Mouse (Mus musculus) limb, embryonic 14.5 days (tissue): ENCODE results near the gene Cdip1. TPM values are rescaled to one million over a fixed set of nuclear protein-coding genes. Genes with fewer than 3 reads are reported as not detected.
A peak's percentile ranks its signal among the peaks of the same experiment; 100 is the strongest.

Experiments
- ATAC-seq: fragments of 200-750 bp; cut with Nextera tagmentation; 2 replicates; pipeline ENCODE4 v1.8.0; 2017; ENCODE audit warnings: low read depth, moderate number of reproducible peaks, moderate TSS enrichment; ENCODE audit not compliant: low FRiP score
- DNase-seq: peaks from one replicate; pipeline ENCODE4 v3.0.0-alpha.2; 2015; ENCODE audit warnings: low spot score
- H3K27ac ChIP-seq: fragments of 300-500 bp; sonication (generic); replicated peaks from 2 replicates; pipeline ENCODE4 v1.5.1; 2014; ENCODE audit warnings: low read depth, mild to moderate bottlenecking, low read length, moderate library complexity, mixed read lengths
- H3K27me3 ChIP-seq: fragments of 300-500 bp; sonication (generic); 2 replicates; pipeline ENCODE4 v1.6.1; 2014; ENCODE audit warnings: low read length, mixed read lengths; ENCODE audit not compliant: control insufficient read depth, insufficient read depth
- H3K36me3 ChIP-seq: fragments of 300-500 bp; sonication (generic); 2 replicates; pipeline ENCODE4 v1.6.1; 2014; ENCODE audit warnings: mild to moderate bottlenecking, low read length, moderate library complexity, mixed read lengths; ENCODE audit not compliant: control insufficient read depth, insufficient read depth
- H3K4me1 ChIP-seq: fragments of 300-500 bp; sonication (generic); 2 replicates; pipeline ENCODE4 v1.6.1; 2014; ENCODE audit warnings: antibody characterized with exemption, low read length, mixed read lengths; ENCODE audit not compliant: control insufficient read depth, insufficient read depth
- H3K4me2 ChIP-seq: fragments of 300-500 bp; sonication (generic); replicated peaks from 2 replicates; pipeline ENCODE4 v1.6.1; 2014; ENCODE audit warnings: low read depth, mild to moderate bottlenecking, low read length, moderate library complexity; ENCODE audit not compliant: severe bottlenecking
- H3K4me3 ChIP-seq: fragments of 300-500 bp; sonication (generic); replicated peaks from 2 replicates; pipeline ENCODE4 v1.5.1; 2014; ENCODE audit warnings: low read length
- H3K9ac ChIP-seq: fragments of 300-500 bp; sonication (generic); 2 replicates; pipeline ENCODE4 v1.6.1; 2014; ENCODE audit warnings: mild to moderate bottlenecking, low read depth, low read length, moderate library complexity; ENCODE audit not compliant: severe bottlenecking
- H3K9me3 ChIP-seq: fragments of 300-500 bp; sonication (generic); 2 replicates; pipeline ENCODE4 v1.6.1; 2016; ENCODE audit warnings: low read length; ENCODE audit not compliant: control insufficient read depth
- POLR2A ChIP-seq: fragments of 200-500 bp; IDR thresholded peaks from 2 replicates; pipeline ENCODE4 v1.8.0; 2012; ENCODE audit warnings: inconsistent platforms, mild to moderate bottlenecking, moderate library complexity, borderline replicate concordance; ENCODE audit not compliant: insufficient read depth, insufficient read length; ENCODE audit errors: extremely low read depth
- WGBS: fragments of 180-500 bp; shearing (Covaris S2); extraction: QIAGEN DNeasy Blood & Tissue Kit; methylation state at CpG from one replicate; pipeline ENCODE4 v1.1.7; 2014; 5-methylcytosine and 5-hydroxymethylcytosine counted together
- polyA plus RNA-seq, 2 experiments: library from polyadenylated mRNA; depleted of rRNA in 1 of 2; stranded (reverse) in 1 of 2; unstranded in 1 of 2; fragments of >200 nt; fragmentation: Nextera tagmentation in 1 of 2; extraction: Ambion mirVana in 1 of 2; gene quantifications; 2 replicates each; pipeline versions ENCODE4 v1.2.1 to v1.2.3; 2012 to 2014

The Cdip1 gene
- polyA plus RNA-seq, 2 experiments = 81.2 to 84.8 TPM

DNA sequence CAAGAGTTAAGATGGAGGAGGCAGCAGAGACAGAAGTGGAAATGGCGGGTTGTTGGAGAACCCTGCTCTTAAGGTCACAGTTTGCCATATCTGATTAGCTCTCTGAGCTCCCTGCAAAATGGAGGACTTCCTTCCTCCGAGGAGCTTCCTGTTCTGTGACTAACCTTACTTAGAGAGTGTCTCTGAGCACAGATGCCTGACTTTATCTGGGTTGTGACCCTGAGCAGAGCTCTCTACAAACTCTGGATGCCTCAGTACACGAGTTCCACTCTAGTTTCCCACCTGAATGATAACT is 67.2 kb downstream of the Cdip1 start:
- no peak for TF ChIP-seq POLR2A
- peaks cover 7% of the 10 kb centered on the region; the same call in 1 of the 2 replicates for H3K4me1 ChIP-seq
- no peak overlapping the region for H3K4me2 ChIP-seq
- no peaks in the 10 kb centered on the region for H3K27me3 ChIP-seq
- no peak overlapping the region for H3K9ac ChIP-seq
- ATAC-seq = no peak
- DNase-seq = no peak
- H3K27ac ChIP-seq = no peak overlapping the region
- 67% methylated on average over 3 of the region's 3 CpGs for WGBS
- no peaks in the 10 kb centered on the region for H3K9me3 ChIP-seq
- H3K36me3 ChIP-seq = no peaks in the 10 kb centered on the region
- H3K4me3 ChIP-seq = no peak overlapping the region

DNA sequence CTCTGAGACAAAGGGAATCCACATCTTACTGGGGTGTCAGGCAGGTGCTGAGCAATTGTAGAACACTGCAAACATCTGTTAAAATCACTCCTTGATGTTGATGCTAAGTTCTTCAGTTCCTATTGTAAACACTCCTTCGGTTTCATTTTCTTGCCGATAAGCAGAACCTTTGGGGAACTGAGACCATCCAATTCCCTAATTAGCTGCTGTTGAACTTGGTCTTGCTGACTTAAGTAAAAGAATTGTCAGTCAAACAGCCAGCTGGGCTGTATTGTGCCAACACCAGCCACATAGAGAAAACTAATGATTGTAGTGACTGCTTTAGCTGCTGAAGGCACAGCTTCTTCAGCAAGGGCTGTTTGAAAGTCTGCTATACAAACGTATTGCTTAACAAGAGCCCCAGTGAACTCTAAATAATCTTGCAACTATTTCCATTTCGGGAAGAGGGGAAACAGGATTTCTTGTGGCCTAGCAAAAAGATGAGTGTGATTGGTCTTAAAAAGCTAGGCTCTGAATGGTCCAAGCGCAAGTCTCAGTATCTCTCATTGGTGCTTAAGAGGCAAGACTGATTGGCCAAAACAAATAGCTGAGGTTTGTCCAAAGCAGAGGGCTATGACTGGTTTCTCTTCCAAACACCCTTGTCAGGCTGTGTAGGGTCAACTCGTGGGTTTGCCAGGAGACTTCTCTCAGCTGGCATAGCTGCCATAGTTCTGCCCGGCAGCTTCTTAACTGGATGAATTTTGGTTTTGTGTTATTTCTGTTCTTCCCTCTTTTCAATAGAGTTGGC is 67.8 kb downstream of the Cdip1 start:
- Histone ChIP-seq H3K27ac (no peak overlapping the region), H3K9ac (no peak overlapping the region), H3K4me3 (no peak overlapping the region), H3K27me3 (no peaks in the 10 kb centered on the region), H3K4me2 (no peak overlapping the region), H3K4me1 (peaks cover 9% of the 10 kb centered on the region; the same call in 1 of the 2 replicates), H3K36me3 (no peaks in the 10 kb centered on the region), H3K9me3 (no peaks in the 10 kb centered on the region)
- 78% methylated on average over 7 of the region's 7 CpGs for WGBS
- DNase-seq (no peak), ATAC-seq (no peak)
- TF ChIP-seq POLR2A = no peak

DNA sequence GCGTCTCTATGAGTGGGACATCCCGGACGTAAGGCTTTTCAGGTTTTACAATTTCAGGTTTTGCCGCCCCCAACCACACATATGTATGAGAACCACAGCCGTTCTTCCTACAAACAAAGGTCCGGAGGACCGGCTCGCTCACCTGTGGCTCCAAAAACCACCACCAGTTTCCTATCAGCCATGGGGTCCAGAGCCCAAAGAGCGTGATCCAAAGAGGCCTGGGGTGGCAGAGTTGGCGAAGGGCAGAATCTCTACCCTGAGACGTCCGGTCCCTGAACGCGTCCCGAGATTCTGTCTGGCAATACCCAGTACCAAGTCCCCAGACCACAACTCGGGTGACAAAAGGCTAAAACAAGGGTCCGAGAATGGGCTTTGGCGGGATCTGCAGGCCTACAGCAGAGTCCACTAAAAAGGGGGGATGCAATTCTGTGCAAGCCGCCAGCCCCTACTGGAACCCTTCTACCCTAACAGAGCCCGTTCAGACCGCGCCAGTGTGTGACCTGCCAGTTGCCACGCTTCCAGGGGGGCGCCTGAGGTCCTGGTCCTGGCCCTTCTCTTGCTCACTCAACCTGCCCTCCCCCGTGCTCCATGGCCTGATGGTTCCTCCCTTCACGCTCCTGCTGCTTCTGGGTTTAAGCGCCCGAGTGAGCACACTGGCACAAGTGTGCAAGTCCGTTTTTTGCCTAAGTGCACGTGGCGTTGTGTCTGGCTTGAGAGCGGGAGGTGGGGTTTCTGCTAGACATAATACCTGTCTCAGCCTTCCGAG is 71.2 kb downstream of the Cdip1 start, which contains the start of gene Nmral1:
Gene Nmral1 (minus strand): TSS at position 604 of the 766 bp plus-strand sequence.
- 15% methylated on average over 31 of the region's 33 CpGs for WGBS

DNA sequence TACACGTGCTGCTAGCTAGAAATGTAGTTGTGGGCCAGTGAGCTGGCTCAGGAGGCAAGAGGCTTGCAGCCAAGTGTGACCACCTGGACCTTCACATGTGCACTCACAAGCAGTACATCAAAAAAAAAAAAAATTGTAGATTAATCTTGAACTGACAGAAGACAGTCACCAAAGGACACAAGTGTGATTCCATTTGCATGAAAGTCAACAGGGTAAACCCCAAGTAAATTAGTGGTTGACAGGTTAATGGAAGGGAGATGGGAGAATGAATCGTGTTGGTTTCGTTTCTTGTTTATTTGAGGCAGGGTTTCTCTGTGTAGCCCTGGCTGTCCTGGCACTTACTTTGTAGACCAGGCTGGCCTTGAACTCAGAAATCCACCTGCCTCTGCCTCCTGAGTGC is 72.2 kb downstream of the Cdip1 start:
- H3K27ac ChIP-seq = no peak overlapping the region
- no peak for DNase-seq
- WGBS = 71% methylated on average over 3 of the region's 3 CpGs
- H3K27me3 ChIP-seq = no peaks in the 10 kb centered on the region
- no peak for ATAC-seq
- TF ChIP-seq POLR2A = no peak
- peak overlapping the region; percentile 48 for H3K4me3 ChIP-seq
- peak overlapping the region; percentile 73 for H3K4me2 ChIP-seq
- H3K4me1 ChIP-seq = peaks cover 5% of the 10 kb centered on the region; the same call in 1 of the 2 replicates
- no peaks in the 10 kb centered on the region for H3K9me3 ChIP-seq
- peak overlapping the region; percentile 87 for H3K9ac ChIP-seq
- peaks cover 32% of the 10 kb centered on the region for H3K36me3 ChIP-seq

More for the DNA sequence above, 71.2 kb downstream of the Cdip1 start, which contains the start of gene Nmral1:
- Histone ChIP-seq H3K27ac (peak within 1 kb of the TSS; percentile 91), H3K36me3 (peaks cover 22% of the 10 kb centered on the region), H3K9me3 (no peaks in the 10 kb centered on the region), H3K4me3 (peak within 1 kb of the TSS; percentile 48), H3K9ac (peak within 1 kb of the TSS; percentile 87), H3K4me2 (peak within 1 kb of the TSS; percentile 73), H3K4me1 (peaks cover 5% of the 10 kb centered on the region; the same call in 1 of the 2 replicates), H3K27me3 (no peaks in the 10 kb centered on the region)
- peak; percentile 45; the same call in 1 of the 2 replicates for TF ChIP-seq POLR2A
- DNase-seq (peak; percentile 53), ATAC-seq (peak; percentile 89)

GRCm38 (mm10) chr16:4713861-4714710 is 76.0 kb downstream of the Cdip1 start:
- no peak overlapping the region for H3K4me3 ChIP-seq
- H3K9me3 ChIP-seq = no peaks in the 10 kb centered on the region
- H3K36me3 ChIP-seq = peaks cover 63% of the 10 kb centered on the region
- no peak overlapping the region for H3K9ac ChIP-seq
- H3K27ac ChIP-seq = no peak overlapping the region
- H3K27me3 ChIP-seq = no peaks in the 10 kb centered on the region
- 91% methylated on average over 17 of the region's 17 CpGs for WGBS
- H3K4me1 ChIP-seq = peaks cover 5% of the 10 kb centered on the region; the same call in 1 of the 2 replicates
- H3K4me2 ChIP-seq = no peak overlapping the region
- no peak for DNase-seq
- TF ChIP-seq POLR2A = no peak
- no peak for ATAC-seq
